Mouse (Mus musculus) cerebellum, postnatal 10 days (tissue): ENCODE results near the gene Hmcn1.
A peak's percentile ranks its signal among the peaks of the same experiment; 100 is the strongest.

ENCODE experiments used
- DNase-seq, 2 experiments: peaks; one replicate each; pipeline ENCODE4 v3.0.0; 2021; ENCODE audit warnings: mixed read lengths in 2 of 2

The Hmcn1 gene

GRCm38 (mm10) chr1:150993162-150994064 is at the start of gene Hmcn1:
Gene Hmcn1 (minus strand): TSS chr1:150993435.
- peak; percentile 34 to 54 for DNase-seq

DNA sequence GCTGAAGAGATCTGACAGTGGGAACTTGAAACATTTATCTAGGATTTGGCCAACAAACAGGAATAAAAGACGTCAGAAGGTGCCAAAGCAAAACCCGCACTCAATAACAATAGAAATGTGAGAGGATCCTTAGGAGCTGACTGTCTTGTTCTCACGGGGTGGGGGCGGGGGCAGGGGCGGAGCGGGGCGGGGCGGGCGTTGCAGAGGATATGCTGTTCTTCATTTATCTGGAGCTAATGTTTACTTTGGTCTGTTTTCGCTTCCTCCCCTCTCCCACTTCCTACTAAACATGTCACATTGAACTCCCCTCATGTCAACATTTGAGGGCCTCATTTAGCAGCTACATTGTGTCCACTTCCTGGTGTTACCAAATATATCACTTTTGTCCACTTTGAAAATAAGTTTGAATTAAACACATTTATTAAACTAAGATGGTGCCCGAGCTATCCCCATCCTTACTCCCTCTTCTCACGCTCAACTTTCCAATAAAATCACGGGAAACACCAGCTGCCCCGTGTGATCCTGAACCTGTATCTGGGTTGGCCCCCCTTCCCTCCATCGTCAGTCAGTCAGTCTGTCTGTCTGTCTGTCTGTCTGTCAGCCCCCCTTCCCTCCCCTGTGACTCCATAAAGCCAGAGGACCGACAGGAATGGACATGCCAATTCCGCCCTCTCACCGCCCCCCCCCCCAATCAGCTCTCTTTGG is 47.9 kb upstream of the Hmcn1 start:
- DNase-seq, result no peak

GRCm38 (mm10) chr1:151040290-151040689 is 47.1 kb upstream of the Hmcn1 start:
- DNase-seq, result no peak

- DNase-seq, result no peak
These were observed 46.0 kb upstream of the Hmcn1 start for GRCm38 (mm10) chr1:151039189-151039588.

GRCm38 (mm10) chr1:151038566-151038965 is 45.3 kb upstream of the Hmcn1 start:
- no peak for DNase-seq

DNA sequence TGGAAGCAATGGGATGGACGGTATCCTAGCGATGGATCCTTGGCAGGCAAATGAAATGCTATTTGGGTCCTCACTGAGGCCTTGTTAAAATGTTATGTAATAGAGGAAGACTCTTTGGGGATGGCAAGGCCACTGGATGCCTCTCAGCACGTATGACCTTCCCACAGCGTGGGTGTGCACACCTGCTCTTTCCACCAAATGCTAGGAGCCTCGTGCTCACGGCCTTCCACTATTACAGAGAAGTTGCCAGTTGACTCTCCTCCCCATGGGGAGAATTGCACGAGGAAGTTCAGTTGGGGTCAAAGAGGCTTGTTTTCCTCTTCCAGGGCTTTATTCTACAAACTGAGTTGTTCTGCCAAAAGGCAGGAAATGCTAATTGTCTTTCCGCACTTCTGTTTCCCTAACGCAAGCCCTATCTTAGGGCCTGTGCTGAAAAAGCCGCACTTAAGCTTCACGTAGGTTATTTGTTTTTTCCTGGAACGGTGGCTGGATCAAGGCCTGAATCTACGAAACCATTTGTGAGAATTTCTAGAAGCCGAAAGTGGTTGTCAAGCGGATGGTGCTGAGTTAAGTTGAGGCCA is 43.3 kb upstream of the Hmcn1 start:
- no peak for DNase-seq

- no peak for DNase-seq
These were observed 42.5 kb upstream of the Hmcn1 start for GRCm38 (mm10) chr1:151035766-151036165.

- DNase-seq, result peak; percentile 76 to 82
These were observed 41.9 kb upstream of the Hmcn1 start for GRCm38 (mm10) chr1:151034993-151035592.

- DNase-seq, result no peak
These were observed 40.1 kb upstream of the Hmcn1 start for GRCm38 (mm10) chr1:151033291-151033690.

- DNase-seq, result no peak
These were observed 38.3 kb upstream of the Hmcn1 start for GRCm38 (mm10) chr1:151031581-151031980.

- DNase-seq, result no peak
These were observed 37.9 kb upstream of the Hmcn1 start for GRCm38 (mm10) chr1:151031086-151031485.

DNA sequence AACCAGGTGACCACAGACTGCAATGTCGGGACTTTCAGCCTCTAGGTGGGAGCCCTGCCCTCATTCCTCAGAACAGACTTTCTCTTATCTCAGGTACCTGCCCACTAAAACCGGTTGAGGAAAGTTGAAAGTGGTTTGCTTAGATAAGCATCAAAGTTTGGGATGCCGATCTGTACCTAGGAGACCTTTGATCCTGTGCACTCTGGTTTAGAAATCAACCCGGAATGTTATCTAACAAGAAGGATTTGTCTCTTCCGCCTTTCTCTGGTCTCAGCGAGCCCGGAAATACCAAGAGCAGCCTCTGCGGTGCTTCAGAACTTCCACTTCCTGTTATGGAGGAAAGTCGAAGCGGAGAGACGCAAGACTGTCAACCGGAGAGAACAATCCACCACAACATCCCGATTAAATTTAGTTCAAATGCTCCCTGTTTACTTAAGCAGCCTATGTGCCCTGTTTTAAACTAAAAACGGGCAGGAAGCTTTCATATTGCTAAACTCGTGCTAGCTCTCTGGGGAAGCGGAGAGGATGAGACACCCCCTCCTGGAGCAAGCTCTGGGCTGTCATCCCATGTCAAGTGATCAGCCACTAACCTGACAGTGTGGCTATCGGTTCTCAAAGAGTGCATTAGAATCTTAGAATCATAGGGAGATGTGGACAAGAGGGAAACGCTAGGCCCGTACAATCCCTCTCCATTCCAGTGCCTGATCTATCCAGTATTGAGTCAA is 32.0 kb upstream of the Hmcn1 start:
- DNase-seq, result no peak

GRCm38 (mm10) chr1:151019273-151019890 is 26.1 kb upstream of the Hmcn1 start:
- peak; percentile 52 to 55 for DNase-seq

DNA sequence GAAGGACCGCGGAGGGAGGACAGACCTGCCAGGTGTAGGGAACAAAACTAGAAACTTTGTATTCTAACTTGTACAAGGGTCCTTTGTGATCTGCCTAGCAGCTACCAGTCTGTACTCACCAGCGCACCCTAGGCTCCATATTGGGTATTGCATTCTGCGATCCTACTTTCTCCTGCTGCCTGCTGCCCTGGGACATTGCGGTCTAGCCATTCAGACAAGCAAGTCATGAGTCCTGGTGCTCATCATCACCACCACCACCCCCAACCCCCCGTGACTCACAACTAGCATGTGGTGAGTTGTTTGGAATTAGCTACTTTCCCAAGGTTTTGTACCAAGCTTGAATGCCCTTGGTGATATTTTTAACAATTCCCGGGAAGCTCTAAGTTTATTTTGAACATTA is 17.8 kb upstream of the Hmcn1 start:
- DNase-seq, result peak; percentile 81 to 86

GRCm38 (mm10) chr1:151009115-151009797 is 16.0 kb upstream of the Hmcn1 start:
- DNase-seq, result peak; percentile 83 to 91

DNA sequence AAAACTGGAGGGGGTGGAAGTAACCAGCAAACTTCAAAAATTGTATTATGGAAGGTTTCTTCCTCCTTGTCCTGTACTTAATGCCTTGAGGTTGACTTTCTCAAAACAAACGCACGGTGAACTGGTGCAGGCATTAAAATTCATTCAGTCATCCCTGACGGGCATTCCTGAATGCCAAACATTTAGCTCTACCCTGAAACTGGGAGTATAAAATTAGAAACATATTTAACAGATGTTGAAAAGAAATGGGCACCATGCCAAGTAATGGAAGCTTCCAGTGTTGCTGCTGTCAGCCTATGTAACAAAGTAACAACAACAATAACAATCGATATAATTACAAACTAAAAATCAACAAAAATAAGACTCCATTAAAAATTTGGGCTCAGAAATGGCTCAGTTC is 14.5 kb upstream of the Hmcn1 start:
- DNase-seq, result no peak

- DNase-seq, result no peak
These were observed 10.8 kb upstream of the Hmcn1 start for GRCm38 (mm10) chr1:151004007-151004406.

- DNase-seq, result no peak
These were observed 8.7 kb upstream of the Hmcn1 start for GRCm38 (mm10) chr1:151001868-151002428.

DNA sequence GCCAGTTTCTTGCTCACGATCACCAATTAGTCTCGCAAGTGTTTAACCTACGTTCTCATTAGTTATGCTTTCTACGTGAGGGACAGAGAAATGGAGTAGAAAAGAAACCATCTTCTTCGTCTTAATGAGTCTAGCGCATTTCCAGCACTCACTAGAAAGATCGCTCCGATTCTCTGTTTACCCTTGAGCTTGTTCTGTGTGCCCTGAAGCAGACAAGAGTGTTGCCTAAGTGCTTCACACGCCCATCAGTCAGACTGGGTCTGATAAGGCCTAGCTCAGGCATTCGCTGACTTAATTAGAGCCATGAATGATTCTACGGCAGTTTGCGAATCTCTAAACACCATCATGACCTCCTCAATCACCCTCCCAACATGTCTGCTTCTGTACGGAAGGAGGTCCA is 7.5 kb upstream of the Hmcn1 start:
- no peak for DNase-seq

- no peak for DNase-seq
These were observed 1.4 kb upstream of the Hmcn1 start for GRCm38 (mm10) chr1:150994612-150995011.

DNA sequence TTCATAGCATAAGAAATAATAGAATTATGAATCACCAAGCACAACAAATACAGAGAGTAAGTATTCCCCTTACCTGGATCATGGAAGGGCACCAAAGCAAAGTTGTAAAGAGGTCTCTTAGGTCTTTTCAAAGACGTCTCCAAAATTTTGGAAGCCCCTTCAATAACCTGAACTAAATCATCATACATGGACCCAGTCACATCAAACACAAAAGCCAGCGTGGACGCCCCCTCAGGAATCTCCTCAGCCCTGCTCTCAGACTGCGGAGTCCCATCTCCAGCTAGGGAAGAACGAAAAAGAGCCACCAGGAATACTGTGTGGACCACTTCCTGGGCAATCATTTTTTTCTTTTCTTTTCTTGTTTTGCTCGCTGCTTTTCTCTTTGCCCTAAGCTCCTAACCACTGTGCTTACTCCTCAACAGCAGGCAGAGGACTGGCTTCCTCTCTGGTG is 499 bp downstream of the Hmcn1 start:
- DNase-seq, result no peak
